Mouse (Mus musculus) testis, adult 2 months (tissue): Measurements from ENCODE around the gene Dpp6. TPM values are rescaled to one million over a fixed set of nuclear protein-coding genes. Genes with fewer than 3 reads are reported as not detected.

Experiments used
- H3K27ac ChIP-seq: fragments of 200-500 bp; 2 replicates; pipeline ENCODE4 v1.5.1; 2012; ENCODE audit warnings: low read depth, low read length; ENCODE audit not compliant: control insufficient read depth, insufficient read depth
- H3K27me3 ChIP-seq: fragments of 200-500 bp; 2 replicates; pipeline ENCODE4 v1.6.1; 2012; ENCODE audit warnings: mild to moderate bottlenecking, low read length, moderate library complexity; ENCODE audit not compliant: control insufficient read depth, insufficient read depth
- H3K36me3 ChIP-seq: fragments of 200-500 bp; 2 replicates; pipeline ENCODE4 v1.6.1; 2012; ENCODE audit warnings: mild to moderate bottlenecking, low read length; ENCODE audit not compliant: control insufficient read depth, insufficient read depth
- H3K4me1 ChIP-seq: fragments of 200-500 bp; 2 replicates; pipeline ENCODE4 v1.6.1; 2012; ENCODE audit warnings: low read length; ENCODE audit not compliant: control insufficient read depth, insufficient read depth
- H3K4me3 ChIP-seq: fragments of 200-500 bp; 2 replicates; pipeline ENCODE4 v1.5.1; 2012; ENCODE audit warnings: low read depth, mild to moderate bottlenecking, low read length, moderate library complexity, mixed read lengths; ENCODE audit not compliant: control insufficient read depth
- CTCF ChIP-seq: fragments of 200-500 bp; IDR thresholded peaks from 2 replicates; pipeline ENCODE4 v1.5.1; 2012; ENCODE audit warnings: low read depth, mild to moderate bottlenecking, inconsistent platforms, low read length, moderate library complexity; ENCODE audit not compliant: control insufficient read depth, insufficient read depth, insufficient replicate concordance
- POLR2A ChIP-seq: fragments of 200-500 bp; IDR thresholded peaks from 2 replicates; pipeline ENCODE4 v1.6.1; 2012; ENCODE audit warnings: low read depth, mild to moderate bottlenecking, inconsistent platforms, low read length, moderate library complexity; ENCODE audit not compliant: control insufficient read depth
- polyA plus RNA-seq: library from polyadenylated mRNA; depleted of rRNA; stranded (reverse); fragments of >200 nt; gene quantifications from 2 replicates; pipeline ENCODE4 v1.2.3, GENCODE M21; 2012

Dpp6 gene
- polyA plus RNA-seq, 1 experiment: 8.3 TPM

GRCm38 (mm10) chr5:27702482-27702881 lies 885.5 kb downstream of the Dpp6 start:
- no peak overlapping the region for H3K4me3 ChIP-seq
- no peaks in the 10 kb centered on the region for H3K36me3 ChIP-seq
- H3K27ac ChIP-seq: no peak overlapping the region
- H3K4me1 ChIP-seq: no peaks in the 10 kb centered on the region; the same call in 1 of the 2 replicates
- no peaks in the 10 kb centered on the region for H3K27me3 ChIP-seq
- no peak for TF ChIP-seq CTCF
- TF ChIP-seq POLR2A: no peak

GRCm38 (mm10) chr5:27705020-27705419 lies 888.0 kb downstream of the Dpp6 start:
- Histone ChIP-seq H3K36me3 (no peaks in the 10 kb centered on the region), H3K27me3 (no peaks in the 10 kb centered on the region), H3K4me1 (no peaks in the 10 kb centered on the region), H3K4me3 (no peak overlapping the region), H3K27ac (no peak overlapping the region)
- TF ChIP-seq CTCF (no peak), POLR2A (no peak)

GRCm38 (mm10) chr5:27706551-27706950 lies 889.5 kb downstream of the Dpp6 start:
- Histone ChIP-seq H3K27me3 (no peaks in the 10 kb centered on the region), H3K4me3 (no peak overlapping the region), H3K36me3 (no peaks in the 10 kb centered on the region), H3K27ac (no peak overlapping the region), H3K4me1 (no peaks in the 10 kb centered on the region)
- TF ChIP-seq POLR2A (no peak), CTCF (no peak)

GRCm38 (mm10) chr5:27707283-27707682 lies 890.3 kb downstream of the Dpp6 start:
- no peaks in the 10 kb centered on the region for H3K4me1 ChIP-seq
- H3K27ac ChIP-seq: no peak overlapping the region
- no peaks in the 10 kb centered on the region for H3K36me3 ChIP-seq
- no peaks in the 10 kb centered on the region for H3K27me3 ChIP-seq
- H3K4me3 ChIP-seq: no peak overlapping the region
- TF ChIP-seq POLR2A (no peak), CTCF (no peak)

GRCm38 (mm10) chr5:27708209-27708608 lies 891.2 kb downstream of the Dpp6 start:
- Histone ChIP-seq H3K27ac (no peak overlapping the region), H3K4me1 (no peaks in the 10 kb centered on the region), H3K4me3 (no peak overlapping the region), H3K36me3 (no peaks in the 10 kb centered on the region), H3K27me3 (no peaks in the 10 kb centered on the region)
- TF ChIP-seq CTCF: no peak

GRCm38 (mm10) chr5:27711461-27712192 lies 894.6 kb downstream of the Dpp6 start:
- Histone ChIP-seq H3K27me3 (no peaks in the 10 kb centered on the region), H3K27ac (no peak overlapping the region), H3K4me1 (no peaks in the 10 kb centered on the region), H3K4me3 (no peak overlapping the region), H3K36me3 (no peaks in the 10 kb centered on the region)
- TF ChIP-seq CTCF: no peak
- no peak for TF ChIP-seq POLR2A

- Histone ChIP-seq H3K27ac (no peak overlapping the region), H3K4me3 (no peak overlapping the region), H3K4me1 (no peaks in the 10 kb centered on the region), H3K27me3 (no peaks in the 10 kb centered on the region), H3K36me3 (no peaks in the 10 kb centered on the region)
- TF ChIP-seq CTCF: no peak
These were observed 897.4 kb downstream of the Dpp6 start for GRCm38 (mm10) chr5:27714356-27714755.
